Mouse (Mus musculus) intestine, embryonic 14.5 days (tissue): ENCODE measurements around the gene Arid4a. TPM values are rescaled to one million over a fixed set of nuclear protein-coding genes. Genes with fewer than 3 reads are reported as not detected.

Experiments
- ATAC-seq: fragments of 200-750 bp; cut with Nextera tagmentation; replicated peaks from 2 replicates; pipeline ENCODE4 v1.8.0; 2017; ENCODE audit warnings: low read depth, moderate number of reproducible peaks, moderate TSS enrichment, moderate library complexity; ENCODE audit not compliant: low FRiP score, low TSS enrichment
- DNase-seq: peaks from one replicate; pipeline ENCODE4 v3.0.0-alpha.2; 2018; ENCODE audit warnings: low spot score
- H3K27ac ChIP-seq: fragments of 300-500 bp; sonication (generic); 2 replicates; pipeline ENCODE4 v1.5.1; 2014; ENCODE audit warnings: low read depth, mild to moderate bottlenecking, control low read depth
- H3K27me3 ChIP-seq: fragments of 300-500 bp; sonication (generic); replicated peaks from 2 replicates; pipeline ENCODE4 v1.6.1; 2014; ENCODE audit warnings: low read length, control low read depth; ENCODE audit not compliant: control insufficient read depth, insufficient read depth
- H3K36me3 ChIP-seq: fragments of 300-500 bp; sonication (generic); 2 replicates; pipeline ENCODE4 v1.6.1; 2014; ENCODE audit warnings: low read length, control low read depth; ENCODE audit not compliant: control insufficient read depth, insufficient read depth
- H3K4me1 ChIP-seq: fragments of 300-500 bp; sonication (generic); replicated peaks from 2 replicates; pipeline ENCODE4 v1.6.1; 2014; ENCODE audit warnings: low read length, control low read depth, mixed read lengths; ENCODE audit not compliant: control insufficient read depth, insufficient read depth
- H3K4me2 ChIP-seq: fragments of 300-500 bp; sonication (generic); 2 replicates; pipeline ENCODE4 v1.6.1; 2014; ENCODE audit warnings: low read length
- H3K4me3 ChIP-seq: fragments of 300-500 bp; sonication (generic); 2 replicates; pipeline ENCODE4 v1.5.1; 2014; ENCODE audit warnings: low read depth, low read length, control low read depth, mixed read lengths
- H3K9ac ChIP-seq: fragments of 300-500 bp; sonication (generic); 2 replicates; pipeline ENCODE4 v1.6.1; 2014; ENCODE audit warnings: mild to moderate bottlenecking, low read length
- H3K9me3 ChIP-seq: fragments of 300-500 bp; sonication (generic); 2 replicates; pipeline ENCODE4 v1.6.1; 2016; ENCODE audit warnings: low read length, control low read depth; ENCODE audit not compliant: control insufficient read depth
- WGBS: fragments of 180-500 bp; shearing (Covaris S2); extraction: QIAGEN DNeasy Blood & Tissue Kit; methylation state at CpG from one replicate; pipeline ENCODE4 v1.1.7; 2014; 5-methylcytosine and 5-hydroxymethylcytosine counted together
- polyA plus RNA-seq: library from polyadenylated mRNA; unstranded; fragments of >200 nt; fragmentation: Nextera tagmentation; extraction: Ambion mirVana; gene quantifications from 2 replicates; pipeline ENCODE4 v1.2.1, GENCODE M21; 2014

Arid4a gene
- polyA plus RNA-seq, 1 experiment from 2014 or later, result 34.6 TPM

DNA sequence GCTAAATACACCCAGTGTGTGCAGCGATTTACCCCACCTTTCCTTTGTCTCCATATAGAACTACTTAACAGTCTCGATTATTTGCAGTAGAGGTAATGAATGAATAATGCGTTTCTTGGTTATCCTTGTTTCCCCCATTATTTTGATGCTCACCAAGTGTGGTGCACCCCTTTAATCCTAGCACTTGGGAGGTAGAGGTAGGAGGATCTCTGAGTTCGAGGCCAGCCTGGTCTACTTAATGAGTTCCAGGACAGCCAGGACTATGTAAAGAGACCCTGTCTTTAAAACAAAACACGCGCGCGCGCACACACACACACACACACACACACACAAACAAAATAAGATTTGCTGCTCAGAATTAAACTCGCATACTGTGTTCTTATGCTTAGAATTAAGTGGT lies 40.4 kb upstream of the Arid4a start:
- Histone ChIP-seq H3K4me3 (peak overlapping the region; percentile 99), H3K9me3 (no peaks in the 10 kb centered on the region), H3K27me3 (no peaks in the 10 kb centered on the region), H3K4me2 (peak overlapping the region; percentile 69), H3K36me3 (peaks cover 22% of the 10 kb centered on the region), H3K9ac (peak overlapping the region; percentile 97), H3K4me1 (peaks cover 12% of the 10 kb centered on the region), H3K27ac (peak overlapping the region; percentile 97)
- DNase-seq, result peak; percentile 63
- no peak for ATAC-seq
- 15% methylated on average over 10 of the region's 10 CpGs for WGBS

GRCm38 (mm10) chr12:70975891-70976290 lies 39.9 kb upstream of the Arid4a start:
- Histone ChIP-seq H3K4me1 (peaks cover 12% of the 10 kb centered on the region), H3K36me3 (peaks cover 27% of the 10 kb centered on the region), H3K4me3 (peak overlapping the region; percentile 99), H3K9ac (peak overlapping the region; percentile 97), H3K9me3 (no peaks in the 10 kb centered on the region), H3K27ac (no peak overlapping the region), H3K4me2 (peak overlapping the region; percentile 69), H3K27me3 (no peaks in the 10 kb centered on the region)
- ATAC-seq (no peak), DNase-seq (no peak)
- 68% methylated on average over 3 of the region's 3 CpGs for WGBS

- no peak for ATAC-seq
- H3K36me3 ChIP-seq, result peaks cover 38% of the 10 kb centered on the region
- no peak overlapping the region for H3K4me2 ChIP-seq
- DNase-seq, result no peak
- H3K4me1 ChIP-seq, result peaks cover 12% of the 10 kb centered on the region
- no peak overlapping the region for H3K4me3 ChIP-seq
- H3K27me3 ChIP-seq, result no peaks in the 10 kb centered on the region
- H3K9ac ChIP-seq, result no peak overlapping the region
- no peaks in the 10 kb centered on the region for H3K9me3 ChIP-seq
- WGBS, result 83% methylated on average over 7 of the region's 7 CpGs
- H3K27ac ChIP-seq, result no peak overlapping the region
Measured at GRCm38 (mm10) chr12:70978345-70978744, 37.4 kb upstream of the Arid4a start.

- ATAC-seq, result no peak
- H3K9me3 ChIP-seq, result no peaks in the 10 kb centered on the region
- no peak overlapping the region for H3K9ac ChIP-seq
- H3K27ac ChIP-seq, result no peak overlapping the region
- H3K4me2 ChIP-seq, result no peak overlapping the region
- no peaks in the 10 kb centered on the region for H3K27me3 ChIP-seq
- H3K4me1 ChIP-seq, result no peaks in the 10 kb centered on the region
- 95% methylated on average over 7 of the region's 7 CpGs for WGBS
- H3K4me3 ChIP-seq, result no peak overlapping the region
- peak; percentile 18 for DNase-seq
- peaks cover 85% of the 10 kb centered on the region for H3K36me3 ChIP-seq
Measured at GRCm38 (mm10) chr12:70984855-70985550, 30.8 kb upstream of the Arid4a start.

DNA sequence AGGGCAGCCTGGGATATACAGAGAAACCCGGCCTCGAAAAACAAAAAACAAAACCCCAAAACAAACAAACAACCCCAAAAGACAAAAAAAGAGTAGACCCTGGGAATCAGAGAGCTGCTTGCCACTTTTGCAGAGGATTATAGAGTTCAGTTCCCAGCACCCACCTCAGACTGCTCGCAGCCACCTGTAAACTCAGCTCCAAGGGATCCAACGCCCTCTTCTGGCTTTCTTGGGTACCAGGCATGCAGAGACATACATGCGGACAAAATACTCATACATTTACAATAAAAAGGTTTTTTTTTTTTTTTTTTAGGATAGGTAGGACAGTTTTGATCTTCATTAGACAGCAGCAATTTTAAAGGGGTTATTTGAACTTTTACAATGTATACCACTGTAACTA lies 18.6 kb upstream of the Arid4a start:
- Histone ChIP-seq H3K9me3 (no peaks in the 10 kb centered on the region), H3K27me3 (no peaks in the 10 kb centered on the region), H3K27ac (no peak overlapping the region), H3K36me3 (peaks cover 50% of the 10 kb centered on the region), H3K4me2 (no peak overlapping the region), H3K4me3 (no peak overlapping the region), H3K9ac (no peak overlapping the region), H3K4me1 (peaks cover 6% of the 10 kb centered on the region; the same call in 1 of the 2 replicates)
- ATAC-seq, result no peak
- WGBS, result 88% methylated on average over 5 of the region's 5 CpGs
- no peak for DNase-seq

- ATAC-seq (no peak), DNase-seq (peak; percentile 66)
- Histone ChIP-seq H3K4me2 (0 out of 2 replicates have a peak overlapping the region, but pooled peaks have one; percentile 2), H3K36me3 (peaks cover 41% of the 10 kb centered on the region), H3K27ac (peak overlapping the region; percentile 44; the same call in 1 of the 2 replicates), H3K9me3 (no peaks in the 10 kb centered on the region), H3K4me3 (no peak overlapping the region), H3K4me1 (peaks cover 6% of the 10 kb centered on the region; the same call in 1 of the 2 replicates), H3K9ac (no peak overlapping the region), H3K27me3 (no peaks in the 10 kb centered on the region)
- 26% methylated on average over 5 of the region's 5 CpGs for WGBS
Measured at GRCm38 (mm10) chr12:70999423-70999903, 16.3 kb upstream of the Arid4a start.

DNA sequence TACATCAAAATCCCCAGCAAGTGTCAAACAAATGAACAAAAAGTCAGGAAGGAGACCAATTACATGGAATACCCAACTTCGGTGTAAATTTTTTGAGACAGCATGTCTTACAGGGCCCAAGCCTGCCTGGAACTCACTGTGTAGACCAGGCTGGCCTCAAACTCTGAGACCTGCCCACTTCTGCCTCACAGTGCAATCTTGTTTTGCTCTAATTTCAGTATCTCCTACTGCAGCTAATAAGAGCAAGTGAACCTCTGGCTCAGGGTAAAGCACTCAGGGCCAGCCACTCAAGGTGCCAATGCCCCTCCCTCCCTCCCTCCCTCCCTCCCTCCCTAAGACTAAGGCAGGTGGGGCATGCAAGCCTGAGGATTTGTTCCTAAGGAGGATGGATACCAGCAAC lies 15.4 kb upstream of the Arid4a start:
- Histone ChIP-seq H3K4me2 (no peak overlapping the region), H3K9me3 (no peaks in the 10 kb centered on the region), H3K9ac (no peak overlapping the region), H3K4me3 (no peak overlapping the region), H3K36me3 (peaks cover 41% of the 10 kb centered on the region), H3K27me3 (no peaks in the 10 kb centered on the region), H3K4me1 (peaks cover 6% of the 10 kb centered on the region; the same call in 1 of the 2 replicates), H3K27ac (no peak overlapping the region)
- 95% methylated on average over 1 of the region's 1 CpGs for WGBS
- ATAC-seq, result no peak
- no peak for DNase-seq

DNA sequence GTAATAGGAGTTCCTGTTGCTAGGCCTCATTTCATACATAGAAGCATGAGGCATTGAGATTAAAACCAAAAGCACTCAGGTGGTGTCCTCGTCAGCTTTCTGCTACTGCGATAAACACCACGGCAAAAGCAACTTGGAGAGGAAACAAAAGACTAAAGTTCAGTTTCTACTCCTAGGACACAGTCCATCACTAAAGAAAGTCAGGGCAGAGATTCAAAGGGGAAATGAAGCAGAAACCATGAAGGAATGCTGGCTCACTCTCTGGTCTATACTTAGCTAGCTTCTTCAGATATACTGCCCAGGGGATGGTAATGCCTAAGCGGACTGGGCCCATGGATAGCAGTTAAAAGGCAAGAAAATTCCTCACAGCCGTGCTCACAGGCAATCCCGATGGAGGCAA lies 14.3 kb upstream of the Arid4a start:
- Histone ChIP-seq H3K27ac (no peak overlapping the region), H3K27me3 (no peaks in the 10 kb centered on the region), H3K9ac (no peak overlapping the region), H3K4me3 (no peak overlapping the region), H3K4me2 (no peak overlapping the region), H3K4me1 (peaks cover 6% of the 10 kb centered on the region; the same call in 1 of the 2 replicates), H3K36me3 (peaks cover 41% of the 10 kb centered on the region), H3K9me3 (no peaks in the 10 kb centered on the region)
- 81% methylated on average over 6 of the region's 6 CpGs for WGBS
- DNase-seq (no peak), ATAC-seq (no peak)
